Mouse (Mus musculus) small intestine, adult 2 months (tissue): Measurements from ENCODE around the gene Bahcc1.

ENCODE experiments used
- CTCF ChIP-seq: fragments of 200-500 bp; IDR thresholded peaks from 2 replicates; pipeline ENCODE4 v1.5.1; 2012; ENCODE audit warnings: low read depth, mild to moderate bottlenecking, control low read depth, inconsistent platforms, low read length, moderate library complexity, mixed read lengths; ENCODE audit not compliant: insufficient replicate concordance, insufficient read length; ENCODE audit errors: extremely low read depth
- POLR2A ChIP-seq: fragments of 200-500 bp; IDR thresholded peaks from 2 replicates; pipeline ENCODE4 v1.6.1; 2012; ENCODE audit warnings: low read depth, mild to moderate bottlenecking, control low read depth, inconsistent platforms, low read length, moderate library complexity

- TF ChIP-seq CTCF (no peak), POLR2A (no peak)
Measured at GRCm38 (mm10) chr11:120339978-120340513, 107.3 kb downstream of the Bahcc1 start.
